Mouse (Mus musculus): ENCODE data around the gene Ppm1b. TPM values are rescaled to one million over a fixed set of nuclear protein-coding genes. Genes with fewer than 3 reads are reported as not detected.

Ppm1b gene
- 89.1 and 89.5 TPM in 2 replicates for polyA plus RNA-seq (2015; fragmentation: Nextera tagmentation; extraction: Ambion mirVana)

GRCm38 (mm10) chr17:84956441-84956840, at the start of gene Ppm1b:
Ppm1b (plus strand) TSS chr17:84956741.

GRCm38 (mm10) chr17:85028093-85028739, 71.7 kb downstream of the Ppm1b start, which contains the start of gene Slc3a1:
Slc3a1 (plus strand) TSS chr17:85028376.

Other genes starting within 250 kb of the Ppm1b start
- 26.8 and 30.0 TPM in 2 replicates for gene Lrpprc, start 166.0 kb upstream of the Ppm1b start, polyA plus RNA-seq (2015; fragmentation: Nextera tagmentation; extraction: Ambion mirVana)
- gene Slc3a1, start 71.6 kb downstream of the Ppm1b start, polyA plus RNA-seq (2015; fragmentation: Nextera tagmentation; extraction: Ambion mirVana): 0.06 and 0.08 TPM in 2 replicates
- gene Prepl, start 133.5 kb downstream of the Ppm1b start, polyA plus RNA-seq (2015; fragmentation: Nextera tagmentation; extraction: Ambion mirVana): 98.5 and 99.8 TPM in 2 replicates
- gene Camkmt, start 133.8 kb downstream of the Ppm1b start, polyA plus RNA-seq (2015; fragmentation: Nextera tagmentation; extraction: Ambion mirVana): 3.8 and 4.6 TPM in 2 replicates